Mouse (Mus musculus): Measurements from ENCODE around the gene Chsy1.

Gene Chsy1

GRCm38 (mm10) chr7:66176256-66176655 lies 66.9 kb downstream of the Chsy1 start:
- no peak for DNase-seq (ENCODE audit: low read depth, low spot score)

GRCm38 (mm10) chr7:66176929-66177328 lies 67.6 kb downstream of the Chsy1 start:
- DNase-seq (ENCODE audit: low read depth, low spot score), result no peak

- no peak for DNase-seq (ENCODE audit: low read depth, low spot score)
Measured at GRCm38 (mm10) chr7:66178101-66178500, 68.8 kb downstream of the Chsy1 start.

GRCm38 (mm10) chr7:66179120-66179581 lies 69.8 kb downstream of the Chsy1 start:
- DNase-seq (ENCODE audit: low read depth, low spot score), result no peak

GRCm38 (mm10) chr7:66179711-66180110 lies 70.4 kb downstream of the Chsy1 start:
- DNase-seq (ENCODE audit: low read depth, low spot score), result no peak

GRCm38 (mm10) chr7:66180260-66180659 lies 70.9 kb downstream of the Chsy1 start:
- no peak for DNase-seq (ENCODE audit: low read depth, low spot score)

- DNase-seq (ENCODE audit: low read depth, low spot score), result no peak
Measured at GRCm38 (mm10) chr7:66180711-66181365, 71.5 kb downstream of the Chsy1 start.

GRCm38 (mm10) chr7:66182075-66182715 lies 72.9 kb downstream of the Chsy1 start:
- DNase-seq (ENCODE audit: low read depth, low spot score), result peak; percentile 57

- DNase-seq (ENCODE audit: low read depth, low spot score), result no peak
Measured at GRCm38 (mm10) chr7:66183404-66183803, 74.1 kb downstream of the Chsy1 start.

- no peak for DNase-seq (ENCODE audit: low read depth, low spot score)
Measured at GRCm38 (mm10) chr7:66184026-66184425, 74.7 kb downstream of the Chsy1 start.

GRCm38 (mm10) chr7:66185370-66185769 lies 76.1 kb downstream of the Chsy1 start:
- DNase-seq (ENCODE audit: low read depth, low spot score), result no peak

GRCm38 (mm10) chr7:66187581-66188231 lies 78.4 kb downstream of the Chsy1 start:
- DNase-seq (ENCODE audit: low read depth, low spot score), result no peak

GRCm38 (mm10) chr7:66190385-66190784 lies 81.1 kb downstream of the Chsy1 start:
- peak; percentile 41 for DNase-seq (ENCODE audit: low read depth, low spot score)

GRCm38 (mm10) chr7:66194511-66194910 lies 85.2 kb downstream of the Chsy1 start:
- no peak for DNase-seq (ENCODE audit: low read depth, low spot score)

- no peak for DNase-seq (ENCODE audit: low read depth, low spot score)
Measured at GRCm38 (mm10) chr7:66195881-66196280, 86.6 kb downstream of the Chsy1 start.

GRCm38 (mm10) chr7:66196609-66197445 lies 87.5 kb downstream of the Chsy1 start:
- no peak for DNase-seq (ENCODE audit: low read depth, low spot score)

GRCm38 (mm10) chr7:66198416-66198815 lies 89.1 kb downstream of the Chsy1 start:
- DNase-seq (ENCODE audit: low read depth, low spot score), result no peak

GRCm38 (mm10) chr7:66199391-66199831 lies 90.1 kb downstream of the Chsy1 start:
- DNase-seq (ENCODE audit: low read depth, low spot score), result no peak

- DNase-seq (ENCODE audit: low read depth, low spot score), result no peak
Measured at GRCm38 (mm10) chr7:66200383-66200782, 91.1 kb downstream of the Chsy1 start.

GRCm38 (mm10) chr7:66200791-66201450 lies 91.6 kb downstream of the Chsy1 start:
- DNase-seq (ENCODE audit: low read depth, low spot score), result no peak

GRCm38 (mm10) chr7:66201657-66202056 lies 92.3 kb downstream of the Chsy1 start:
- DNase-seq (ENCODE audit: low read depth, low spot score), result no peak
